Mouse (Mus musculus) urinary bladder, postnatal 36 days (tissue): ENCODE results near the gene Coro1a.
"Not testable (repeated sequence)": the region's sequence is repeated elsewhere in the genome, so short reads cannot be mapped to it uniquely, and the experiment has no call there.

Source experiments
- DNase-seq, 2 experiments: peaks; one replicate each; pipeline ENCODE4 v3.0.0; 2022; ENCODE audit warnings: low spot score in 2 of 2, mixed read lengths in 1 of 2

Coro1a gene

GRCm38 (mm10) chr7:126707442-126708174 is at the start of gene Coro1a:
TSS of gene Coro1a (minus strand) at chr7:126707787.
- DNase-seq = no peak

- peak; percentile 73 to 75 for DNase-seq
Observed at GRCm38 (mm10) chr7:126754866-126755265, 47.3 kb upstream of the Coro1a start.

- DNase-seq = no peak
Observed at GRCm38 (mm10) chr7:126749582-126750343, 42.2 kb upstream of the Coro1a start.

- DNase-seq = no peak
Observed at GRCm38 (mm10) chr7:126748824-126749223, 41.2 kb upstream of the Coro1a start.

- DNase-seq = no peak
Observed at GRCm38 (mm10) chr7:126746798-126747197, 39.2 kb upstream of the Coro1a start.

- no peak for DNase-seq
Observed at GRCm38 (mm10) chr7:126746066-126746465, 38.5 kb upstream of the Coro1a start.

- DNase-seq = no peak
Observed at GRCm38 (mm10) chr7:126741964-126742482, 34.4 kb upstream of the Coro1a start.

- no peak for DNase-seq
Observed at GRCm38 (mm10) chr7:126741452-126741851, 33.9 kb upstream of the Coro1a start.

GRCm38 (mm10) chr7:126740977-126741376 is 33.4 kb upstream of the Coro1a start:
- DNase-seq = no peak

GRCm38 (mm10) chr7:126740132-126740735 is 32.6 kb upstream of the Coro1a start:
- DNase-seq = no peak

- DNase-seq = no peak
Observed at GRCm38 (mm10) chr7:126739551-126739950, 32.0 kb upstream of the Coro1a start.

- no peak for DNase-seq
Observed at GRCm38 (mm10) chr7:126736122-126736521, 28.5 kb upstream of the Coro1a start.

GRCm38 (mm10) chr7:126730256-126730789 is 22.7 kb upstream of the Coro1a start:
- not testable (repeated sequence) for DNase-seq

GRCm38 (mm10) chr7:126725667-126726066 is 18.1 kb upstream of the Coro1a start:
- DNase-seq = no peak

GRCm38 (mm10) chr7:126725077-126725476 is 17.5 kb upstream of the Coro1a start:
- DNase-seq = no peak

- DNase-seq = no peak
Observed at GRCm38 (mm10) chr7:126721635-126722034, 14.0 kb upstream of the Coro1a start.

- no peak for DNase-seq
Observed at GRCm38 (mm10) chr7:126718787-126719337, 11.3 kb upstream of the Coro1a start.

- no peak for DNase-seq
Observed at GRCm38 (mm10) chr7:126717566-126717965, 10.0 kb upstream of the Coro1a start.

- no peak for DNase-seq
Observed at GRCm38 (mm10) chr7:126715679-126716078, 8.1 kb upstream of the Coro1a start.

GRCm38 (mm10) chr7:126711910-126712309 is 4.3 kb upstream of the Coro1a start:
- DNase-seq = no peak

GRCm38 (mm10) chr7:126710266-126710665 is 2.7 kb upstream of the Coro1a start:
- no peak for DNase-seq
